Mouse (Mus musculus) G1E (cell line): Measurements from ENCODE around the gene Btnl1.
A peak's percentile ranks its signal among the peaks of the same experiment; 100 is the strongest.

Experiments
- CTCF ChIP-seq: IDR thresholded peaks from 2 replicates; pipeline ENCODE4 v1.5.1; 2012; ENCODE audit warnings: low read depth, low read length, inconsistent platforms, mixed read lengths
- GATA1 ChIP-seq: IDR thresholded peaks from 2 replicates; pipeline ENCODE4 v1.6.1; 2012; ENCODE audit warnings: borderline replicate concordance, low read length, inconsistent platforms, mixed read lengths
- GATA2 ChIP-seq: IDR thresholded peaks from 2 replicates; pipeline ENCODE4 v1.6.1; 2012; ENCODE audit warnings: low read depth, low read length, inconsistent platforms, borderline replicate concordance
- POLR2AphosphoS5 ChIP-seq: IDR thresholded peaks from 2 replicates; pipeline ENCODE4 v1.6.1; 2012; ENCODE audit warnings: low read depth, low read length, inconsistent platforms; ENCODE audit not compliant: insufficient replicate concordance
- TAL1 ChIP-seq: conservative IDR thresholded peaks from 2 replicates; pipeline ENCODE4 v1.6.1; 2012; ENCODE audit warnings: low read depth, low read length, inconsistent platforms, mixed read lengths

- TF ChIP-seq CTCF (0 out of 2 replicates have a peak, but pooled peaks have one; percentile 11), GATA2 (no peak), GATA1 (no peak), POLR2AphosphoS5 (no peak), TAL1 (no peak)
Observed at GRCm38 (mm10) chr17:34383212-34383611, 6.3 kb downstream of the Btnl1 start.
